Comparison of ENCODE assay signal across 9 mouse cellular contexts in the genomic region with DNA sequence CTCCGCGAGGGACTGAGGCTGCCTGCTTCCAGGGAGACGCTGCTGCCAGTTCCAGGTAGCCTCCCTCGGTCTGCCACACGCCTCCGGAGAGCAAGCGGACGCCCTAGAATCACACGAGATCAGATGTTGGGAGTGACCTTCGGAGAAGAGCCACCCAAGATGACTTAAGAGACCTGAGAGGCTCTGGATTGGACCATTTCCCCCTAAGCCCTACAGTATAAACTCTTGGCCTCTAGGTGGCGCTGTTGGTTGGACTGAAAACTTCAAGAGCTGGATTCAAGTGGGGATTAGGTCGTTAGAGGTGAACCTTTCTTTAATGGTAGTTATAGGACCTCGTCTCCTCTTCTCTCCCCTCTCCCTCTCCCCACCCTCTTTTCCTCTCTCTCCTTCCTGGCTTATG.
DNase-seq lines count a peak whose midpoint lies in the region; ATAC-seq and TF ChIP-seq lines count a peak whose summit lies in the region.
"Had no signal": no experiment of that assay in that cellular context is flagged by ENCODE, and none has a peak within 500 bp of the region (broad histone marks: within the 10 kb centered on the region; RNA-seq: fewer than 3 reads in every experiment).

No protein-coding gene starts in this region.

- ATAC-seq in heart, postnatal 0 days (ENCODE audit: insufficient read depth, low read depth): no peak
- peak; percentile 17; the same call in 1 of the 2 replicates for ATAC-seq in hindbrain, embryonic 12.5 days (ENCODE audit: low FRiP score)
- peak; percentile 87 for ATAC-seq in megakaryocyte, adult 5-6 weeks (ENCODE audit: poor library complexity, severe bottlenecking)

- no peak overlapping the region for H3K9ac ChIP-seq in heart, postnatal 0 days (replicated peaks; ENCODE audit: low read depth, low read length)
- no peak overlapping the region for H3K9ac ChIP-seq in hindbrain, embryonic 12.5 days
- H3K9ac ChIP-seq: lung, embryonic 15.5 days had no signal

- H3K4me3 ChIP-seq in heart, postnatal 0 days (ENCODE audit: low read depth, low read length): no peak overlapping the region
- no peak overlapping the region for H3K4me3 ChIP-seq in hindbrain, embryonic 12.5 days
- H3K4me3 ChIP-seq: lung, embryonic 15.5 days had no signal

- peak; percentile 90 for TF ChIP-seq CTCF in heart, postnatal 0 days (IDR thresholded peaks at IDR 0.05; ENCODE audit: low read depth)

- no peak overlapping the region for H3K27ac ChIP-seq in heart, postnatal 0 days (ENCODE audit: low read depth)
- H3K27ac ChIP-seq in hindbrain, embryonic 12.5 days: no peak overlapping the region
- H3K27ac ChIP-seq: lung, embryonic 15.5 days had no signal

- H3K4me2 ChIP-seq in heart, postnatal 0 days (ENCODE audit: low read depth, low read length): no peak overlapping the region
- H3K4me2 ChIP-seq in hindbrain, embryonic 12.5 days (replicated peaks): no peak overlapping the region
- H3K4me2 ChIP-seq: lung, embryonic 15.5 days had no signal

- TF ChIP-seq EP300 in heart, postnatal 0 days (IDR thresholded peaks at IDR 0.05; ENCODE audit: low read depth): no peak

- H3K36me3 ChIP-seq in heart, postnatal 0 days (replicated peaks; ENCODE audit: control insufficient read depth, insufficient read depth, low read length): no peaks in the 10 kb centered on the region
- H3K36me3 ChIP-seq in hindbrain, embryonic 12.5 days: no peaks in the 10 kb centered on the region
- H3K36me3 ChIP-seq: lung, embryonic 15.5 days had no signal

- intact Hi-C loops in heart, postnatal 25 days (cut with DNase I): loop anchor here (2.0 to 5.0 kb wide), 3 partner anchors 19 to 240 kb away; no protein-coding TSS in a partner anchor

- no peaks in the 10 kb centered on the region for H3K9me3 ChIP-seq in heart, postnatal 0 days (replicated peaks; ENCODE audit: control insufficient read depth, low read length)
- H3K9me3 ChIP-seq in hindbrain, embryonic 12.5 days (replicated peaks): 0 out of 2 replicates have a peak, but pooled peaks cover 7% of the 10 kb centered on the region
- H3K9me3 ChIP-seq: lung, embryonic 15.5 days had no signal

- WGBS in heart, postnatal 0 days: 20% methylated on average over 13 of the region's 13 CpGs
- 18% methylated on average over 13 of the region's 13 CpGs for WGBS in hindbrain, embryonic 12.5 days

- no peaks in the 10 kb centered on the region for H3K27me3 ChIP-seq in heart, postnatal 0 days (ENCODE audit: control insufficient read depth, insufficient read depth, low read length)
- H3K27me3 ChIP-seq in hindbrain, embryonic 12.5 days: peaks cover 19% of the 10 kb centered on the region
- H3K27me3 ChIP-seq: lung, embryonic 15.5 days had no signal

- peaks cover 12% of the 10 kb centered on the region for H3K4me1 ChIP-seq in heart, postnatal 0 days (ENCODE audit: control insufficient read depth, insufficient read depth)
- H3K4me1 ChIP-seq in hindbrain, embryonic 12.5 days: 0 out of 2 replicates have a peak, but pooled peaks cover 6% of the 10 kb centered on the region

- peak; percentile 57 for DNase-seq in heart, postnatal 0 days (ENCODE audit: low spot score)
- no peak for DNase-seq in heart, postnatal 25 days (ENCODE audit: low spot score)
- peak; percentile 63 to 90 for DNase-seq in adrenal gland, adult (ENCODE audit: inconsistent age in 2 of 2, low spot score in 1 of 2)
- DNase-seq in embryo, embryonic 10.5 days (ENCODE audit: low spot score): peak; percentile 91
- DNase-seq in layer of hippocampus, postnatal 25 days (ENCODE audit: extremely low spot score in 1 of 2, low spot score in 1 of 2): peak; percentile 54 to 86
- peak; percentile 31 to 72 for DNase-seq in spleen, postnatal 14 days (ENCODE audit: low spot score in 2 of 2)
